Mouse (Mus musculus) layer of hippocampus, adult 9-11 months (tissue): Measurements from ENCODE around the gene Gsdma3.

Experiments
- DNase-seq: peaks from one replicate; pipeline ENCODE4 v3.0.0; 2022

Gene Gsdma3

DNA sequence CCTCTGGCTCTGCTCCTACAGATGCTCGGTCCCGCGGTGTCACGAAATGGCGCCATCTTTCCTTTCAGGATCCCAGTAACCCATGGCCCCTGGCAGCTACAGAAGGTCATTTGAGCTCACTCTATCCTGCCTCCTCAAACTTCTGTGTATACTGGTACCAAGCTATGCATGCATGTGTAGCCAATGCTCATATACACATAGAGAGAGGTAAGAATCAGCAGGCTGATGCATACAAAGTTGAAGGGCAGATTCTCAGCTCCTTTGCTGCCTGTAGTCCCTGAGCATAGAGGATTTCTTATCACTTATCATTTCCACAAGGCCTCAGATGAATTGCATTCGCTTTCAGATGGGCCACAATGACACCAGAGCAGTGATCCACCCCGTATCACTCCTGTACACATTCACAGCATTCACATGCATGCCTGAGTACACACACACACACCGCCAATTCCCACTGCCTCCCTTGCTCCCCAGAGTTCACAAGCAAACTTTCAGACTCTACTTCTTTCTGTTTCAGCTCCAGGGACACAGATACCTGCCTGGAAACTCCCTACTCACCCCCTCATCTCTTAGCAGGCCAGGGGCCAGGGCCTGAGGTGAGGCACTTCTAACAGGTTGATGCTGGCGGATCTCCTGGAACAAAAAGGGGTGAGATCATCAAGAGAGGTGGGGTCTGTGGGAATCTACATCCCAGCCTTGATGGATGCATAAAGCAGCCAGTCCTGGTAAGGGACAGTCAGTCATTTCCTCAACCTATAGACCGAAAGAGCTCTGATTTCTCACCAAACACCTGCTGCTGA lies at the start of gene Gsdma3, which contains the start of gene Gm12355:
Gsdma3 (plus strand) TSS at position 750 of the 800 bp plus-strand sequence.
Gm12355 (minus strand) TSS at position 51 of the 800 bp plus-strand sequence.
- no peak for DNase-seq

DNA sequence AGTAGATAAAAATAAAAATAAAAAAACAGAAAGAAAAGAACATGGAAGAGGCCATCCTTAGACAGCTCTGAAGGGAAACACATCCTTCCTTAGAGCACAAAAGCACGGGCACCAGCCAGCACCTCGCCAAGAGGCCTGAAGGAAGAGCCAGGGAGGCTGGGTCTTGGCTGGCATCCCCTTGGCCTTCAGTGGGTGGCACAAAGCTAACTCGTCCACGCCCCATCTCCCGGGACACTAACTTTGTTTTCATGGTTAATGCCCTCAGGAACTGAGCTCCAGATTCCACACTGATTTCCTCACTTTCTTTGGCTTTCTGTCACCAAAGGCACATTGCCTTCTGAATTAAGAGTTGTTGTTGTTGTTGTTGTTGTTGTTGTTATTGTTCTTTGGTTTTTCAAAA lies 48.4 kb upstream of the Gsdma3 start:
- no peak for DNase-seq

DNA sequence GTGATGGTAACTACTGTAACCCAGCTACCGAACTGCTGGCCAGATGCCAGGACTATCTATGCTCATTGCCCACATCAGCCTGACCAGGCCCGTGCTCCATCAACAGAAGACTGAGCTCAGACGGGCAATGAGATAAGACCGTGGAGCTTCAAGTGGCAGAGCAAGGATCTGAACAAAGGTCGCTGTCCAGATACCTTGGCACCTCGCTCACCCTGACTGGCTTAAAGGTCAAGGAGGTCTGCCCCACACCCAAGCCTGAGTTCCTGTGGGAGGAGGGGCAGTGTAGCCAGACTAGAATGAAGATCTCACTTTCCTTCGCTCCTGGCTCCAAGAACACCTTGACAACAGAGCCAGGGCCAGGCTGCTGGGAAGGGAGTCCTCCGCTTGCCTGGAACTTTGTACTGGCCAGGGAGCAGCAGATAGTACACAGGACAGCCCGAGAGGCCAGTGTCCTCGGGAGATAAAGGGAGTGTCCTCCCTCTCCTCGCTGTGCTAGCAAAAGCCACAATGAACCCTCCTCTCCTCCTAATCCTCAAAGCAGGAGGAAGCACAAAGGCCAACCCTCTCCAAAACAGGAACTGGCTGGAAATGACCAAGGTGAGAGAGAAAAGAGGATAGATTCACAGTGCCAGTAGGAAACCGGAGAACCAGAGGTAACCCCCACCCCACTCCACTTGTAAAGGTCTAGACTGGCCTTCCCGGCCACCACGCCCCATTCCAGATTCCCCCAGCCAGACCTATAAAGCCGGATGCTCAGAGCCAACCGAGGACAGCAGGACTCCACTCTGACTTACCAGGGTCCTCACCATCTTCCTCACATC lies 45.6 kb upstream of the Gsdma3 start:
- DNase-seq, result no peak

DNA sequence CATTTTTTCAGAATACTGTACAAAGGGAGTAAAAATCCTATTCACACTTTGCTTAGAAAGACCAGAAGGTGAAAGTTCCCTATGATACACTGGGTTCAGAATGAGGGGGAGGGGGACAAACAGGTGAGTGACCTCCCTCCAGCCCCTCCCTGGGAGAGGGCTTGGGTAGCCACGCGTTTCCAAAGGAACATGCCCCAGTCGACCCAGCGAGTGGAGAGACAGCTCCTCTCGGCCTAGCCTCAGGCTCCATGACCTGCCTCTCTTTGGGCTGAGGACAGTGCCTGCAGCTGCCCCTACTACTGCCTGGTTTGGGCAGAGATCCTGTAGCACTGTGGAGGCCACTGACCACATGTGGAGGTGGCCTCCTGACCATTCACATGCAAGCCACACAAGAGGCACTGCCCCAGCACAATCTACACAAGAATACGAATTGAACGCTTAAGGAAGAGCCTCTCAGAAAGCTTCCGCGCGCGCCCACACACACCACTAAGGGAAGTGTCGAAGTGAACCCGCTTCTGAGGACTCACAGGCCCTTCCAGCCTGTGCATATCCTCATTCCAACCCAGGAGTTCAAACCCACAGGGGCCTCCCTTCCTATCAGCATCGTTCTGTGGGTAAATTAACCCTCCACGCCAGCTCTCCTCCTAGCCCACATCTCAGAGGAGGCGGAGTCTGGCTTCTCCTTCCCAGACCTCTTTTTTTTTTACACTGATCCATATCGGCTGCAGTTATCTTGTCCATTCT lies 44.7 kb upstream of the Gsdma3 start:
- no peak for DNase-seq

DNA sequence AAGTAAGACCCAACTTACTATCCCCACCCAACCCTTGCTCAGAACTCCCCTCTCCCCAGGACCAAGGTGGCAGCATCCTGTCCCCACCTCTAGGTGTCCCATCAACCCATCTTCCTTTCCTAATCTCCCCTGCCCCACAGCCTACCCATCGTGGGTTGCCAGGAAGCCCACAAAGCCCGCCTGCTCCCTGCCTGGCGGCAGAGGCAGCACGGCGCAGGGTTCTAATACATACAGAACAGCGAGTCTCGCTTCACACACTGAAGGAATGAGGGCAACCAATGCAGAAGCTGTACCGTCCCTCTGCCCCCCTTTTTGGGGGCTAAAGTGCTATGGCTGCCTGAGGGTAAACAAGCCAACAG lies 44.2 kb upstream of the Gsdma3 start:
- no peak for DNase-seq

DNA sequence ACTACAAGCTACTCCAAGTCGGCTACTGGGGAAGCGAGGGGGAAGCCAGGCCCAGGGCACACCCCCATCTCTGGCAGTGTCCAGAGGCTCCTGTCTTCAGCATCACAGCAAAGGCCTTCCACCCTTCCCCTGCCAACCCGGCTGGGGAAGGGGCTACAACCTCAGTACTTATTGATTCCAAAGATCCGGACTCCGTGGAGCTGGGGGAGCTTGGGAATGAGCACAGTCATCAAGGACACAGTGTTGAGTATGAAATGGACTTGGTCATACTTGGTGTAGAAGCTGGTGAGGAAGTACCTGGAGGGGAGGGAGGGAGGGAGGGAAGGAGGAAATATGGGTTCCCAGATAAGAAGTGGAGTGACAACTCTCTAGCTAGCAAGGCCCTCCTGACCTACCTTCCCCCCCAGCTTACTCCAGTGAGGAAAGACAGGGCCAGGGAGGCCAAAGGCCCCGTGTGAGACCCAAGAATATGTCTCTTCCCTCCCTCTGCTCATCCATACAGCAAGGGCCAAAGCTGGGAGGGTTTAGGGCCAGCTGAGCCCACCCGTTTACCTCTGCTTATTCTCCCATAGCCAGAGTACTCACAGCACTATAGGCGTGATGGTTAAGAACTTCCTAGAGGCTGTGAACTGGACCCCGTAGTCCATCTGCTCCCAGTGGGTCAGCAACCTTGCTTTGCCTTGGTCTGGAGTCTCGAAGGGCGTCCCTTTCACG lies 43.5 kb upstream of the Gsdma3 start:
- DNase-seq, result no peak

DNA sequence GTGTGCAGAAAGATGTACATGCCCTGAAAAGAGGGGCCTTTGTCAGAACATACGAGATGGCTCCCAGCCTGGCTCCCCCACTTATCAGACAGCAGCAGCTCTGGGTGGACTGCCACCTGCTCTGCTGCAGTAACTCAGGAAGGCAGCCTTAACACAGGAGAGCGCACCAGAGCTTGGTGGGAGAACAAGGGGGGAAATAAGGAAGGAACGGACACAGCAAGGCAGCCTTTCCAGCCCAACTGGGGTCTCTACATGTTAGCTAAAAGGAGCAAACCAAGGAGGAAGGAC lies 43.0 kb upstream of the Gsdma3 start:
- no peak for DNase-seq

DNA sequence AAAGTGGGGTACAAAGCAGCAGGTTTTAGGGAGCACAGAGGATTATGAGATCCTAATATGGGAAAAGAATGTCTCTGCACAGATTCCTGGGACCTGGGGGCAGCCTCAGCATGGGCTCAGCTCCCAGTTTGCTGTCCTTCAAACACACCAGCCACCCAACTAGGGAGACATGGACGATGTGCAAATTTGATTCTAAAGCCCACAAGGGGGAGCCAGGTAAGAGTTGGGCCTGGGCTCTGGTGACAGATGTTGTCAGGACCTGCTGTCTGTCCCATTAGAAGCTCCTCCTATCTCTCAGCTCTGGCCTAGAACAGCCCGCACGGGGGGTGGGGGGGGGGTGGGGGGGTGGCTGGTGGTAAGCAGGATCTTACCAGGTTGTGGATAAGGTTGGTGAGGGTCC lies 42.6 kb upstream of the Gsdma3 start:
- no peak for DNase-seq

DNA sequence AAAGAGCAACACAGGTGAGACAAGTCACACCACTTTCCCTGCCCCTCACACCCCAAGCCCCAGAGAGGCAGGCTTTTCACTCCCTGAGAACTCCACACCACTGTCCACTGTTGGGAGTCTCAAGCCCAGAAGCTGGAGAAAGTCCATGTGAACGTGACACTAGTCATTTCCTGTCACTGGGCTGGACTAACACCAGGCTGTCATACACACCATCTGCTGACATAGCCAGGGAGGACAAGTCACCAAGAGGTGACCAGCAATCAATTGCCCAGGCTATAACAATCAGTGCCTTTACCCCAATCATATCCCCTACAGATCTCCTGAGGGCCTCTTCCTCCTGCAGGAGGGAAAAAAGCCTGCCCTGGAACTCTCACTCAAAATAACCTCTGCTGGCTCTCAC lies 42.0 kb upstream of the Gsdma3 start:
- no peak for DNase-seq

DNA sequence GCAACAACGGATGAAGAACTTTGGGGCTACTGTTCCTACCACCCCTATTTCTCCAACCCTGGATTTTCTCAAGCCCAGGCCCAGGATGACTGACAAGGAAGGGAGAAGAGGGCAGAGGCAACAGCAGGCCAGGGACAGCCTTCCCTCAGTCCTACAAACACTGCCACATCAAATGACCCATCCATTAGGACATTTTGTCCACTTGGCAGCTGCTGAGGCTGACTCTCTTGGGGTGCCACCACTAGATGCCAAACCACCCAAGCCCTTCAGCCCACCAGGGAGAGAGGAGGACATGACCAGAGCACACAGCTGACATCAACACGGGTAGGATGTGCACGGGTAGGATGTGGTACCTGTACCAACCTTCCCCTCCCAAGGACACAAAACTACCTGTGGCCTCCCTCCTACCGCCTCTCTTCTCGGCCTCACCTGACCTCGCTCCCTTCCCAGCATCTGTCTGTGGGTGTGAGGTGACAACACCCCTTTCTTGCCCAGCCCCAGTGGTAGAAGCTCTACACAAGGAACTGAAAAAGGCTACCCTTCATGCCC lies 41.5 kb upstream of the Gsdma3 start:
- DNase-seq, result no peak

DNA sequence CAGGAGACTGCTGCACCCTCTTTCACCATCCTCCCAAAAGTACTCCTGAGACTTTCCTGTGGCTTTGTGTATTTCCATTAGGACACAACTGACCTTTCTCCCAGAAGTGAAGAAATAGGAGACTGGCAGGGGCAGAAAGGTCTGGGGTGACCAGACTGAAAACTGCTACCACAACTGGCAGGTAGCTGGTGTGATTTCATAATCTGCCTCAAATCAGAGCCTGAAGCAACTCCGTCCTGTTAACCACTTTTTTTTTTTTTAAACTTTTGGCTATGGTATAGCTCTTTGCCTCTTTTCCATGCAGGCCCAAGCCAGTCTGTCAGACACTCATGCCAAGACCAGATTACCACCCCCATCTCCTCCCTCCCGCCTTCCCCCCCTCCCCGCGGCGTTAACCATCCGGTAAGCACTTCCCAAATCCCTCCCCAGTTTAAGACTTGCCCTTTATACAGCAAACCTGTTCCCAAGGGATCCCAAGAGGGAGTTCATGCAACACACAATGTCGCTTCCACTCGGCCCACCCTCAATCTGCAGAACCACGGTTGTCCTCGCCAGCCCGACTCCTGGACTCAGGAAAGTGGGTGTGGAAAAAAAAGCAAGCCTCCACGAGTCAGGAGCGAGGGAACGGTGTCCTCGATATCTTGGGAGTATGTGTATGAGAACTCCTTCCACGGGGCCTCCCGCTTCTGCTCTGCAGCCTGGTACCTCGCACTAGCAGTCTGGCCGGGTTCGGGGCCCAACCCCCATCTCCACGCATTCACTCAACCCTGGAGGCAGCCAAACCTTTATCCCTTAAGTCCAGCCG lies 39.9 kb upstream of the Gsdma3 start:
- no peak for DNase-seq

DNA sequence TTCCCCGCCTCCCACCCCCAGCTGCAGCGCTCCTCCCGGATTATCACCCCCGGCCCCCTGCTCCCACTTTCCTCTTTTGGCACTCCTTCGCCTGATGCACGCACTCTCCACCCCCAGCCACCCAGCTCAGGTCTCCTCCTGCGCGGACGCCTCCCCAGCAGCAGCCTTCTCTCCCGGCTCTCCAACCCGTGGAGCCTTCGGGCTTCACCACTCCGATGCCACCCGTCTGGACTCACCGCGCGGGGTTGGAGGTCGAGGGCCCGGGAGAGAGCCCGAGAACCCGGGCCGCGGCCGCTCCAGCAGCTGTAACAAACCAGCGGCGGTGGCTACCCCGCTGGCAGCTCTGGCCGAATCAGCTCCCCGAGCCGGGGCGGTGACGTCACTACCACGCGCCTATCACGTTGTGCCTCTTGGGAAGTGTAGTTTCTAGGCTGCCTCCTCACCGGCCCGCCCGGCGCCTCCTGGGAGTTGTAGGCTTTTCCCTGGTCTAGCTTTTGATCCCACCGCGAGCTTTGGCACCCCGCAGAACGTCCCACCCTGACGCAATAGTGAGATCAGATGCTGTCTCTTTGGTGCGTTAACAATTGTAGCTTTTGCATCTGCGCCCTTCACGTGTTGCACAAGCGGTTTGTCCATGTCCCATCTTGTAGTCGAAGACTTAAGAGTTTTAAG lies 39.1 kb upstream of the Gsdma3 start, which contains the start of gene Ormdl3:
Ormdl3 (minus strand) TSS at position 477 of the 672 bp plus-strand sequence.
- DNase-seq, result peak; percentile 97

DNA sequence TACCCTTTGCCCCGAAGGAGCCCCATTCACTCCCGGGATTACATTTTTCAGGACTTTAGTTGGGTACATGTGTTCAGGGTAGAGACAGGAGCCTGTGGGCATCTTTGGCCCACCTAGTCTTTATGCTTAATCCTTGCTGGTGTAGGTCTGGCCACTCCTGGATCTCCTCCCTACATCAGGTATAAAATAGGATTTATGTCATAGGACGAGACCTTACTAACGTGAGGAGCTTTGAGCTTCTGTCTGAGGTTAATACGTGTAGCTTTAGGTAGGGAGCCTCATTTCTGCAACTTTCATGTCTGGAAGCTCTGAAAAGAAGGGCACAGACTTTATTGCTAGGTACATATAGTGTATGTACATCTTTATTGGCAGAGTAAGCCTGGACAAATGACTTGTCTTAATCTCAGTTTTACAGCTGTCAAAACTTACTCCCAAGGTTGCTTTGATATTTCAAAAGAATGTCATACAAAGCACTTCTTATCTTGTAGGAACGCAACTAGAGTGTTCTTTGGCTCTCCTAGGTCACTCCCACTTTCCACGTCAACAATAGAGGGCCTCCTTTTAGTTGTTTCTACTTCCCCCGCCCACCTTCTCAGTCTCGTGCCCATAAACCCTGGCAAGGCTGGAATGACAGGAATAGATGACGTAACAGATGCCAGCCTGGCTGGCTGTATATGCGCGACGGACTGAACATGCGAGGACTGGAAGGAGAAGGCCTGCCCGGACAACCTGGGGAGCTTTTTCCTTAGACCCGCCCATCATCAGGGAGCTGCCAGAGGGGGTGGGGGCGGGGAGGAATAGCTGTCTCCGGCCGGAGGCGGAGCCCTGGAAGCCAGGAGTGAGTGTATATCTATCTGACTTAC lies 38.2 kb upstream of the Gsdma3 start:
- peak; percentile 70 for DNase-seq

DNA sequence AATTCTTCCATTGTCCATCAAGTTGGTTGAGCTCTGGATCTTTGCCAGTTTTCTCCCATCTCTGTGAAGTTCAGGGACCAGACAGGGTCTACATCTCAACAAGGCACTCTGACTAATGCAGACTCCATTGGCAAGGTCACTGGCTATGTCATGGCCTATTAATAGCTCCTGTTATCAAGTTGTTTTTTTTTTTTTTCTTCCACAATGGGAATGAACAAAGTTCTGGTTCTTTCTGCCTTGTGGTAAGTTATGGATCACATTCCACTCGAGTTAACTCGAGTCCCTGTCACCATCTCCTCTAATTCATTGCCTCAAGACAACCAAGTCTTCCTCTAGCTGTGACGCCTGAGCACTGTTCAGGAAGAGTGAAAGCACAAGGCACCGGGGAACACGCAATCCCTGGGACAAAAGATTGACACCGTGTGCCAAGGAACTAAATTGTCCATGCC lies 37.3 kb upstream of the Gsdma3 start:
- no peak for DNase-seq

DNA sequence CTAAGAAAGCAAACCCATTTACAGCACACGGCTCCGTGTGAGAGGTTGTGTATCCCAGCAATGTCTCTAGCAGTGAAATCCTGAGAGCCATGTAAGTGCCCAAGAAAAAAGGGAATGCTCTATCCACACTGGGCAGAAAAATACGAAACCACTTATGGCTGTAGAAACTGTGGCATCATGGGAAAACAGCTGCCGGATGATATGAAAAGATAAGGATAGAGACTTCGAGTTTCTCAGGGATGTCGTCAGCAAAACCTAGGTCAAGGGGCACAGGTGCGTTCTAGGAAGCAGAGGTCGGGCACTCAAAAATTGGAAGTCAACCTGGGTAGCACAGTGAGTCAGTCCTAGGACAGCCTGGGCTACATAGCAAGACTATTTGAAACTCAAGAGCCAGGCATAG lies 36.9 kb upstream of the Gsdma3 start:
- no peak for DNase-seq

DNA sequence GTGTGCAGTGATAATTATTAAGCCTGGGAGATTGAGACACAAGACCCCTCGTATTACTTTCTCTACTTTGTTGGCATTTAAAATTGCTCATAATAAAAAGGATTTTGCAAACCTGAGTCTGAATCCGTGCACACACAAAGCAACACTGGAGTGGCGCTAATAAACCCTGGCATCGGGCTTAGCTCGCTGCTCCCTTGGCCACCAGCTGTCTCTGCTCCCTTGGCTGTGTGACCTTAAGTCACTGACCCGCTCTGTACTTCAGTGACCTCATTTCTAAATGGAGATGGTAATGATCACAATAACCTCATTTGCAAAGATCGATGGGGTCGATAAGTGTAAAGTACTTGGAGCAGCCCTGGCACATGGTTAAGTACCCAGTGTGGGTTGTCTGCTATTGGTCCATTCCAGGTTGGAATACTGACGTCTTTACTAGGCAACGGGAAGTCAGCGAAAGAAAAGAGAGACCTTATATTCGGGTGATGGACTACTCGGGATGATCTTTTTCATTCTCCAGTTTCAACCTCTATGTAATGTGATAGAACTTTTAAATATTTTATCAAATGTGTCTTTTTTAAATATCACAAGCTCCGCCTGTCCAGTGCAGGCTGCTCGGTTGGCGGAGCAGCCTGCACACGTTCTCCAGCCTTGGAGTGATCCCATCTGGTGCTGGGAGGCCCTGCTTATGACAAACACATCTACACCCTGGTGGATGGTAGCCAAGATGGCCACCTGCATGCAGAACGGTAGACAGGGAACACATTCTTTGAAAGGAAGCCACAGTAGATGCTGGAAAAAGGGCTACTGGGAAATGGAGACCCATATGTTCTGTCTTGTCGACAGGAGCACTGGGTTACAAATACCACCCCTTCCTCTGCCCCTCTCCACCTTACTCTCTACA lies 35.4 kb upstream of the Gsdma3 start:
- no peak for DNase-seq

DNA sequence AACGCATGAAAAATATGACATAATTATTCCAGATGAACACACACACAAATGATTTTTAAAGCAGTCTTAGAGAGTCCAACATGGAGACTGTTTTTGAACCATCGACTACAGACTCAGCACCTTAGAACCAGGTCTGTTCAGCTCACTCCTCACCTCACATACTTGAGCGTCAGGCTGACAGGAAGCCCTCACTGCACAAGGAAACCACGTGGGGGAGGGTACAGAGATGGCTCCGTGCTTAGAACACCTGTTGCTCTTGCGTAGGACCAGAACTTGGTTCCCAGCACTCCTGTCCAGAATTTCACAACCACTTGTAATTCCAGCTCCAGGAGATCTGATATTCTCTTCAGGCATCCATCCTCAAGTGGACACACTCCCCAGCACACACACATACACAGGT lies 31.1 kb upstream of the Gsdma3 start:
- DNase-seq, result no peak

DNA sequence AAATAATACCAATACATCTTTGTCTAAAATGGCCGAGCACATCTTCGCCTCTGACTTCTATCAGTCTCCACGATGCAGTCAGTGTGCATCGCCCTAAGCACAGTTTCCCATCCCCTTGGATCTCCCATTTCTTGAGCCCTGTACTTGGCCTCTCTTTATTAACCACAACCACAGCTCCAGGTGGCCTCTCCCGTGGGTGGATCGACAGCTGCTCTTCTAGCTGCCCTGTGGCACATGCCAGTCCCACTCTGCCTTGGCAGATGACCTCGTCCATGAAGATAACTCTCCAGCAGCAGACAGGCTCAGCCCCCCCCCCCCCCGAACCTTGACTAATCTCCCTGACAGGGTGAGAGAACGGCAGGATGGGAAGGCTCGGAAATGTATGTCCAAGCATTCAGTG lies 30.7 kb upstream of the Gsdma3 start:
- DNase-seq, result no peak

DNA sequence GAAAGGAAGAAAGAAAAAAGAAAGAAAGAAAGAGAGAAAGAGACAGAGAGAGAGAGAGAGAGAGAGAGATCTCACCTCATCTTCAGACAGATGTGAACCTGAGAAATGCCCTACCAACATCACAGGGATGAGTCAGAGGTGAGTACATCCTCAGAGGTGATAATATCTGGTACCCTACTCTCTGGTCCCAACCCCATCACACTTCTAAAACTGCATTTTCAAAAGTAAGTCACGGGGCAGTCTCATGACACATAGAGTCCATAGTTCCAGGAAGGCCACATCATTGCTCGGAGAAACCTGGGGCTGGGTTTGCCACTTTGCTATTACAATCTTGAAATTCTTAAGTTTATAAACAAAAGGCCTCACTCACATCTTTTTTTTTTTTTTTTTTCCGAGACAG lies 30.2 kb upstream of the Gsdma3 start:
- no peak for DNase-seq
